In genomic region chr1:74082841-74083463, GRCm38 (mm10) we compare ENCODE assay signal across 8 mouse cellular contexts. TPM values are rescaled to one million over a fixed set of nuclear protein-coding genes. Genes with fewer than 3 reads are reported as not detected.
A peak's percentile ranks its signal among the peaks of the same experiment; 100 is the strongest.
DNase-seq lines count a peak whose midpoint lies in the region; TF ChIP-seq lines count a peak whose summit lies in the region.

No protein-coding gene starts in this region.

- no peaks in the 10 kb centered on the region for H3K4me1 ChIP-seq in bone marrow, adult 2 months (ENCODE audit: control insufficient read depth, insufficient read depth, low read length)

- no peak overlapping the region for H3K27ac ChIP-seq in bone marrow, adult 2 months (ENCODE audit: control insufficient read depth, insufficient read depth, low read depth, low read length, poor library complexity)

- peak; percentile 56 to 67 for DNase-seq in cerebellum, postnatal 10 days
- DNase-seq in cerebellum, adult 8-10 months: no peak
- peak; percentile 88 for DNase-seq in 3T3-L1 (ENCODE audit: low read depth, low spot score)
- peak; percentile 39 to 57 for DNase-seq in heart, adult 9 months (ENCODE audit: low spot score in 2 of 2)
- peak; percentile 79 for DNase-seq in kidney, postnatal 10 days
- peak; percentile 73 for DNase-seq in lung, postnatal 36 days
- peak; percentile 59 for DNase-seq in thymus, postnatal 14 days

- TF ChIP-seq CTCF in bone marrow, adult 2 months (IDR thresholded peaks at IDR 0.05; ENCODE audit: control insufficient read depth, insufficient read depth, low read length): peak; percentile 80

- WGBS in bone marrow, adult 2 months: 18% methylated on average over 6 of the region's 6 CpGs

- no peak for TF ChIP-seq POLR2A in bone marrow, adult 2 months (IDR thresholded peaks at IDR 0.05; ENCODE audit: borderline replicate concordance, control insufficient read depth, low read depth, low read length)

- H3K4me3 ChIP-seq in bone marrow, adult 2 months (replicated peaks; ENCODE audit: control insufficient read depth, low read depth, low read length): no peak overlapping the region

RNA-seq across cellular contexts. Expression of gene Tns1, which starts 41.3 kb away (rescaled TPM):
- 26.4 and 26.5 TPM in 2 replicates for polyA plus RNA-seq in bone marrow, adult 2 months (2011; ENCODE audit: insufficient read depth, insufficient read length, low replicate concordance, missing spikeins)

RNA-seq across cellular contexts. Expression of gene Rufy4, which starts 42.4 kb away (rescaled TPM):
- polyA plus RNA-seq in bone marrow, adult 2 months (2011; ENCODE audit: insufficient read depth, insufficient read length, low replicate concordance, missing spikeins): 1.1 and 2.6 TPM in 2 replicates
